Mouse (Mus musculus) kidney, adult 11 months (tissue): ENCODE measurements around the gene Myom1.

Source experiments
- DNase-seq: peaks from one replicate; pipeline ENCODE4 v3.0.0; 2022

Gene Myom1

GRCm38 (mm10) chr17:71018616-71019308, 16.3 kb downstream of the Myom1 start:
- DNase-seq: no peak

- DNase-seq: no peak
Measured at GRCm38 (mm10) chr17:71019309-71019655, 16.8 kb downstream of the Myom1 start.

- no peak for DNase-seq
Measured at GRCm38 (mm10) chr17:71019860-71020259, 17.4 kb downstream of the Myom1 start.

- DNase-seq: no peak
Measured at GRCm38 (mm10) chr17:71022841-71023240, 20.4 kb downstream of the Myom1 start.

- DNase-seq: no peak
Measured at GRCm38 (mm10) chr17:71024071-71024470, 21.6 kb downstream of the Myom1 start.

GRCm38 (mm10) chr17:71025922-71026321, 23.5 kb downstream of the Myom1 start:
- DNase-seq: no peak

- DNase-seq: no peak
Measured at GRCm38 (mm10) chr17:71027186-71027585, 24.8 kb downstream of the Myom1 start.

- DNase-seq: no peak
Measured at GRCm38 (mm10) chr17:71032719-71033118, 30.3 kb downstream of the Myom1 start.

GRCm38 (mm10) chr17:71034472-71034871, 32.0 kb downstream of the Myom1 start:
- DNase-seq: no peak

GRCm38 (mm10) chr17:71037188-71037587, 34.8 kb downstream of the Myom1 start:
- no peak for DNase-seq

- DNase-seq: no peak
Measured at GRCm38 (mm10) chr17:71038812-71039211, 36.4 kb downstream of the Myom1 start.

GRCm38 (mm10) chr17:71039851-71040581, 37.6 kb downstream of the Myom1 start:
- peak; percentile 13 for DNase-seq

- DNase-seq: no peak
Measured at GRCm38 (mm10) chr17:71040582-71040880, 38.1 kb downstream of the Myom1 start.

- DNase-seq: no peak
Measured at GRCm38 (mm10) chr17:71042645-71043044, 40.2 kb downstream of the Myom1 start.

- no peak for DNase-seq
Measured at GRCm38 (mm10) chr17:71045591-71045990, 43.2 kb downstream of the Myom1 start.

- no peak for DNase-seq
Measured at GRCm38 (mm10) chr17:71046856-71047255, 44.4 kb downstream of the Myom1 start.

GRCm38 (mm10) chr17:71049292-71049691, 46.9 kb downstream of the Myom1 start:
- DNase-seq: no peak

GRCm38 (mm10) chr17:71053134-71053708, 50.8 kb downstream of the Myom1 start:
- no peak for DNase-seq

- no peak for DNase-seq
Measured at GRCm38 (mm10) chr17:71055203-71055894, 52.9 kb downstream of the Myom1 start.

GRCm38 (mm10) chr17:71056405-71056804, 54.0 kb downstream of the Myom1 start:
- DNase-seq: no peak

- no peak for DNase-seq
Measured at GRCm38 (mm10) chr17:71057758-71058157, 55.3 kb downstream of the Myom1 start.

GRCm38 (mm10) chr17:71059213-71059612, 56.8 kb downstream of the Myom1 start:
- no peak for DNase-seq

GRCm38 (mm10) chr17:71062049-71062560, 59.7 kb downstream of the Myom1 start:
- DNase-seq: no peak
